Mouse (Mus musculus) lung, postnatal 4 days (tissue): ENCODE measurements around the gene Cln3.

Experiments
- DNase-seq, 2 experiments: peaks; one replicate each; pipeline ENCODE4 v3.0.0; 2021

Gene Cln3

DNA sequence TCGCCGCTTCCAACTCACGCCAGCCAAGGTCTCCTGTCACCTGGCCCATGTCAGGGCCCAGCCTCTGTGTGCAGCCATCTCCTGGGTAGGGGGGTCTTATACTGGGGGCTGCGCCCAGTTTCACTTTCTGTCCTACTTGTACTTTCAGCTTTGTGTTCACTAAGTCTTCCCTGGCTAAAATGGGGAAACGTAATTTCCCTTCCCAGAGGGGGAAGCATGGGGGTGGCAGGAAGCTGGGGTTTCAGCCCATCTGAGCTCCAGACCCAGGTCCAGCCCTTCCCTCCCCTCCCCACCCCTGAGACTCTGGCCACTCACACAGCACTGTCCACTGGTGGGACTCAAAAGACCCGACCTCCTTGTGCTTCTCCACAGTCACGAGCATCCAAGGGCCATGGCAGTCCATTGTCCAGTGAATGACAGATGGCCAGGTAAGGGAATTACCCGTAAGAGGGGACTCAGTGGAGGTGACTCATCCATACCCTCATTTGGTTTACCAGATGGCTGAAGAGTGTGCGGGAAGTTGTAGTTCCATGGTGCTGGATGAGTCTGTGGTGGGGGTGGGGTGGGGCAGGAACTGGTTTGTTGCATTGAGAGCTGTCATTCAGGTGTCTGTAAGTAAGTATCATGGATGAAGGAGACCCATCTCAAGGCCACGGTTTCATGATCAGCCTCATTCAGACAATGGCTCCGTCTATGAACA lies 9.4 kb upstream of the Cln3 start, which contains the start of gene Il27:
TSS of gene Il27 (minus strand) at position 80 of the 700 bp plus-strand sequence.
- no peak for DNase-seq

DNA sequence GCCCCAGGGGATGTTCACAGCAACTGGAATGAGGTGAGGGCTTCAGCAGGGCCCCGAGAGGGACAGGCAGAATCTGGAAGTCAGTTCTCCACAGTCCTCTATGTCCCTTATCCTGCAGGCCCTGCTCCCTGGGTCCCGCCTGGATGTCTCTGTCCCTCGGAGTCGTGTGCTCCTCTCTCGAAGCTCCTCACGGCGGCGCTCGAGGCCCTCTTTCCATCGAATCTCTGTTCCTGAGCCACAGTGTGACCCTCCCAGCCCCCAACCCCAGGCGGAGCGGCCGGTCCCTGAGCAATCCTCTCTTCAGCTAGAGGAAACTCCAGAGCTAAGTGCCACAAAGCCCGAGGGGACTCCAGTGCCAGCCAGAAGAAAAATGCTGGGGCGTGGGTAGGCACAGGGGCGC lies 2.2 kb upstream of the Cln3 start:
- DNase-seq: peak; percentile 85

DNA sequence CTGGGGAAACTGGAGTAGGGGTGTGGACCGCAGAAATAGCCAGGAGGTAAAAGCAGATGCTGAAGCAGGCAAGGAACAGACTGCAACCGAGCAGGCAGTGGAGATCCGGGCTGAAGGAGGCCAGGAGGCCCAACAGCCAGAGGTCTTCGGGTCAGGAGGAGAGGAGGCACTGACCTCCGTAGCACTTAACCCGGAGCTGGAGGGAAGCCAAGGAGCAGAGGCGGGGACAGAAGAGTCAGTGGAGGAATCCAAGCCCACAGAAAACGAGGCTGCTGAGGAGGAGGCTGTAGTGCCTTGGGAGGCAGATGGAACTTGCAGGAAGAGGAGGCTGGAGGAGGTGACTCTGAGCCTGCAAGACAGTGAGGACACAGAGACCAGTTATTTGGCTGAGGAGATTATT lies 1.2 kb upstream of the Cln3 start:
- DNase-seq: peak; percentile 52 to 71

DNA sequence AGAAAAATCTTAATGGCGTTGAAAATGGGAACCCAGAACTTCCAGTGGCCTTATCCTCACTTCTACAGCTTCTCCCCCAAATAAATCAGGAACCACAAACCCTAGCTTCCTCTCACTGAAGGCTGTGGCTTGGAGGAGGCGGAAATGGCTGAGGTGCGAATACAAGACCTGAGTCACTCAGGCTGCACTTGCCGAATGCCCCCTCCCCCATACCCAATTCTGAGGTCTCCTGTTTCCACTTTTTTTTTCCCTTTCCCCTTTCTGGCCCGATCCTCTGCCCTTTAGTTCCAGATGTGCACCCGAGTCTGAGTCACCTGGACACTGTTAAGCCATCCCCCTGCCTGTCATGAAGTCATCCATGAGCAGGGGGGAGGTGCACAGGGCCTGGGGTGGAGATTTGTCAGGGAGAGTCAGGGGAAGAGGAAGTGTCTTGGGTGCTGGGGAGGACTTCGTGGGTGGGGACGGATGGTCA lies 1.1 kb downstream of the Cln3 start, which contains the start of gene Apobr:
TSS of gene Apobr (plus strand) at position 437 of the 472 bp plus-strand sequence.
- peak; percentile 61 to 65 for DNase-seq

DNA sequence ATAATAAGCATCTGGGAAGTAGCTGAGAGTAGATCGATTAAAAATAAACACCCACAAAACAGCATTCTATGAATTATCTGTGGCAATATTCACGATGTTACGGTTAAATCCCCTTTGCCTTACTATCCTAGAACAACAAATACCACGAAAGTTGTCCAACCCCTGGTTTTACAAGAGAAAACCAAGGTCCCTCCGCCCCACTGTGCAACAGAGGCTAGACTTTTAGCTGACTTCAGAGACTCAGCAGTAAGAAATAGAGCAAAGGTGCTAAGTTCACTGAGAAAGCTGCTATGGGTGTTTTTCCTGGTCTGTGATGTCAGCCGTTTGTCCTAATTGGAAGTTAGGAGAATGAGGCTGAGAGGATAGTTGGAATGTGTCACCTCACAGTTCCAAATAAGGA lies 1.9 kb downstream of the Cln3 start:
- DNase-seq: no peak

DNA sequence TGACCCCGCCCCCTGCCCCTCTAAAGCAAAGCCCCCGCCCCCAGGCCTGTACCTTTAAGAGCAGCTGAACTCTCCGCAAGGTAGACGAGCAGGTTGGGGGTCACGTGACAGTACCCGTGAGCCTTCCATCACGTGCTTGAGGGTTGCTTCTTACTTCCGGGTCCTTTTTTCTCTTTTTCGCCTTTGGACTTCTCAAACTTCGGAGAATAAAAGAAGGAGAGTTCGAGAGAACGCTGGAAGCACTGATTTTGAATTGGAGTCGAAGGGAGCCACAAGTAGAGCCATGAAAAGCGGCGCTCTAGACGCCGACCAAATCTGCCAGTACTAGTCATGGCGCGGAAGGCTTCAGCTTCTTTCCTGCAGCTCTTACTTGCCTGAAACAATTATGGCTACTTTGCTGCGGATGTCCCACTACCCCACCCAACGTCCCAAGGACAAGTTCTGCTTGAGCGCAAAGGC lies 2.3 kb downstream of the Cln3 start:
- peak; percentile 87 to 89 for DNase-seq

DNA sequence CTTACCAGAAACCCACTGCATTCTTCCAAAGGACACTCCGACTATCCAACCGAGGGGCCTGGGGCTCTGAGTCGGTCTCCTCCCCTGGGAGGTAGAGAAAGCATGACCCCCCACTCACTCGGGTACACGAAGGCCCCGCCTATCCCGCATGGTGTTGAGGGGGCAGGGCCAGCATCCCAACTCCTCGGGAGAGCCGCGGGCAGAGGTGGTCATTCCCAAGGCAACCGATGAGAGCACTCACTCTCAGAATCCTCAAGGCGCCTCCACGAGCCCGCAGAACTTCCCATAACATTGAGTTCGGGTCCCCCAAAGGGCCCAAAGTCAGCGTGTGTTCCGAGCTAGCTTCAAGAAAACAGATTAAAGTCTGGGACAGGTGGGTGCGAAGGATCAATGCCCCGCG lies 2.9 kb downstream of the Cln3 start:
- DNase-seq: peak; percentile 49 to 55

DNA sequence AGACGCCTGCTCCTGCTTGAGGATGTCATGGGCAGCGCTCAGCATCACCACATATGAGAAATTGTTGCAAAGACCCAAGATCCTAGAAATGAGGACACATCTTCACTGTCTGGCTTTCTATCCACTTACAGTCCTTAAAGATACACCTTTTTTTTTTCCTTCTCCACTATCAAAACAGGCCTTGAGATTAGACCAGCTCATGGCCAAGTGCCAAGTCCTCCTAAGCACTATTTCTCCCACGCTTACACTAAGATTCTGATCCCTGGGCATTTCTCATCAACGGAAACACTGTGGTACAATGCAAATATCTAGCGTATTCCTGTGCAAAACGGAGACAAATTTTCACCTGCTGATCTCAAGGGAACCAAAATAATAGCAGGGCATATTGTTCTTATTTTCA lies 4.0 kb downstream of the Cln3 start:
- DNase-seq: no peak

DNA sequence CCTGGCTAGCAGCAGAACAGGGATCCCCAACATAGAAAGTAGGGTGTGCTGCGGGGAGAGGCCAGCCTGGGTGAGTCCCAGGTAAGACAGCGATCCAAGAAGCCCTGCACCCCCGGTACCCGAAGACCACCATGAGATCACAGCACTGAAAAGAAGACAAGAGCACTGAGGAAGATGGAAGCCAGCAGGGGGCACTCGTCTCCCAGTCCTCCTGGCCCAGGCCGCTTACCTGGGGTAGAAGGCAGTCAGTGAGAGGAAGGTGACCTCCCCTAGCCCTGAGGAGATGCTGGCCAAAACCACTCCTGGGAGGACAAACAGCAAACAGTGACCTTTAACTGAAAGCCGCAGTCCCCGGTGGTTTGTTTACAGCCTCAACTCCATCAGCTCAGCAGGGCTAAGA lies 6.4 kb downstream of the Cln3 start:
- DNase-seq: peak; percentile 46 to 59

DNA sequence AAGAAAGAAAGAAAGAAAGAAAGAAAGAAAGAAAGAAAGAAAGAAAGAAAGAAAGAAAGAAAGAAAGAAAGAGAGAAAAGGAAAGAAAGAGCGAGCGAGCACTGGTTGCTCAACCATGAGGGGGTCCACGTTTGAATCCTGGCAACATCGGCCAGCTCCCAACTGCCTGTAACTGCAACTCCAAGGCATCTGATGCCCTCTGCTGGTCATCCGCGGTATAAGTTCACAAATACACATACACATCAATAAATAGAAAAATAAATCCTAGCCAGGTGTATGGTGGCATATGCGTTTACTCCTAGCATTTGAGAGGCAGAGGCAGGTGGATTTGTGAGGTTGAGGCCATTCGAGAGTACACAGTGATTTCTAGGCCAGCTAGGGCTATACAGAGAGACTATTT lies 8.7 kb downstream of the Cln3 start:
- DNase-seq: peak in 1 of 2 experiments; percentile 70

DNA sequence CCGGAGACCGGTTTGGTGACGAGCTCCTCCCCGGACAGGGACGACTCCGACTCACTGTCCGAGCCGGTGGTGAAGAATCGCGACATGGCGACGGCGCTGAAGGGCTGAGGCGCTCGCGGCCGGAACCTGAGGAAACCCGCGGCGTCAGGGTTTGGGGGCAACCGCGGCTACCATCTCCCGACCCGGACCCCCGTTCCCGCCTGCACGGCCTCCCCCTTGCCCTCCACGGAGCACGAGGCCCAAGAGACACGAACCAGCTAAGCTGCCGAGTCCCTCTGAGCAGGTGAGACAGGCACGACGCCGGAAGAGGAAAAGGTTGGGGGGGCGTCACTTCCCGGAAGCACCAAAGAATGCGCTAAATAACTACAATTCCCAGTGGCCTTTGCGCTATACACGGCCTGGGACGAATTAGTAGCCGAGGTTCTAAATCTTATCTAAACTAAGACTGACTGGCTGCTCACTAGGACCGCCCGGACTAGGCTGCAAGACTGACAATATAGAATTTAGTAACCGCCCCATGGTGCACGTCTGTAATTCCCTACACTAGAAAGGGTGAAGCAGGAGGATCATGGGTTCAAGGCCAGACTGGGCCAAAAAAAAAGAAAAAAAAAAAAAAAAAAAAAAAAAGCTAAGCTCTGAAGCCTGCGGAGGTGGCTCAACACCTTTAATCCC lies 19.4 kb downstream of the Cln3 start, which contains the start of gene Eif3c:
TSS of gene Eif3c (minus strand) at position 318 of the 672 bp plus-strand sequence.
- DNase-seq: peak; percentile 87

DNA sequence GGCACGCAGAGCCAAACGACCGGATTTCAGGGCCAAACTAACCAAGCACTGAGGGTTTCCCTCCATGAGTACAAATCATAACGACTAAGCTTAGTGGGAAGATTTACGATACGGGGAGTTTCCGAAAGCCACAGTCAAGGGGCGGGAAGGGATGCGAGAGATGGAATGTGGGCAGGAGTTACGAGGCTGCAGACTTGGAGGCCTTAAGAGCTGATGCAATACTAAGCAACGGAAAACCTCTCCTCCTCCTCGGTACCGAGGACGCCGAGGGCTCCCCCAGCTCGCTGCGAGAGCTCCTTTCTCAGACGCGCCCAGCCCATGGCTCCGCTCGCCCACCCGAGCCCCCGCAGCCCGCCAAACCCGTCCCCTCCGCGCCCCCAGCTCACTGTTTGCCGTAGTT lies 19.9 kb downstream of the Cln3 start:
- DNase-seq: no peak

DNA sequence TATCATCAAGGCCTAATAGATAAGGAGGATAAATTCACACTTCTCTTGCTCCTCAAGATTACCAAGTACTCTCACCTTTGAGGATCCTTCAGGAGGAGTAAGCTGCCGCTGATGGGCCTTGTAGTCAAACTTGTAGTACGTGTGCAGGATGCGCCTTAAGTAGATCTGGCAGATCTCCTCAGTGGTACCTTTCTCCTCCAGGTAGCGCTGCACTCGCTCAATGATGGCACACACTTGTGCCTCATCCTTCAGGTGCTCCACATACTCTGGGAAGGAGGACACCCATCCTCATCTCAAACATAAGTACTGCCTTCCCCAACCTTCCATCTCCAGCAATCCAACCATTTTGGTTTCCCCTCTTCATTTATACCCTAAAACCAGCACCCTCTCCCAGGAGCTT lies 29.0 kb downstream of the Cln3 start:
- no peak for DNase-seq

DNA sequence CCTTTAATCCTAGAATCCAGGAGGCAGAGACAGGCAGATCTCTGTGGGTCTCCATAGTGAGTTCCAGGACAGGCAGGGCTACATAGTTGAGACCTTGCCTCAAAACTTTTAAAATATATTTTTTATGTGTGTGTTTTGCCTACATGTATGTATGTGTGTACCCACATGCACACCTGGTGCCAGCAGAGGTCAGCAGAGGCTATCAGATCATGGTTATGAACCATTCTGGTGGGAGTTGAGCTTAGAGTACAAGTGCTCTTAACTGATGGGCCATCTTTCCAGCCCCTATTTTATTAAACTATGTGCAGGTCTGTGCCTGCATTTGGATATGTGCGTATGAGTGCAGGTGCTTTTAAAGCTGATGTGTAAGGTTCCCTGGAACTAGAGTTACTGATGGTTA lies 30.8 kb downstream of the Cln3 start:
- no peak for DNase-seq

DNA sequence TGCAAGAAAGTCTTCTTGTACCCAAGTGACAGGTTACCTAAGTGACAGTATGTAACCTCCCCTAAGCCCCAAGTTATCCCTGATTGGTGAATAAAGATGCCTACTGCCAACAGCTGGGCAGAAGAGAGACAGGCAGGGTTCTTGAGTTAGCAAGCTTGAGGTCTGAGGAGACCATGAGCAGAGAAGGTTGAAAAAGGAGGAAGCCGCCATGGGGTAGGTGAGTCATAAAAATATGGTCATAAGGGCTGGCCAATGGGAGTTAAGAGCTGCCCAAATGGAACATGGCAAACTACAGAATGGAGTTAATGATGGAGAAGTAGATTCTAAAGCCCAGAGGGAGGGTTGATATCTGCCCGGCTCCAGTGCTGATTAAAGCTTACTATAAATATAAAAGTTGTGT lies 40.0 kb downstream of the Cln3 start:
- DNase-seq: no peak

DNA sequence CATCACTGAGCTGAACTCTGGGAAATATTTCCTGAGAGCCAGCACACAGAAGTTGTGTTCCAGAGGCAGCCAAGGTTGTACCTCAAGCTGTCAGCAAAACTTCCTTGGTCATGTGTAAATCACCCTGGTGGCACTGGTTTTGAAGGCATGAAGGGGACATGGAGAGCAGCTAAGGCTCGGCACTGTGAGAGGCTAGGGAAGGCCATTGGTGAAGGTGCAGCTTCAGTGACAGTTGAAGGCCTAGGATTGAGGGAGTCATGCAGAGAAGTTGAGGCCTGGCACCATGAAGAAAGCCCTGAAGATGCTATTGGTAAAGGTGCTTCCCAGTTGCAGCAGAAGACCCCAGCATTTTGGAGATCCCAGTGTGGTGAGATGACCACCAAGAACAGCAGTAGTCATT lies 44.0 kb downstream of the Cln3 start:
- DNase-seq: no peak

DNA sequence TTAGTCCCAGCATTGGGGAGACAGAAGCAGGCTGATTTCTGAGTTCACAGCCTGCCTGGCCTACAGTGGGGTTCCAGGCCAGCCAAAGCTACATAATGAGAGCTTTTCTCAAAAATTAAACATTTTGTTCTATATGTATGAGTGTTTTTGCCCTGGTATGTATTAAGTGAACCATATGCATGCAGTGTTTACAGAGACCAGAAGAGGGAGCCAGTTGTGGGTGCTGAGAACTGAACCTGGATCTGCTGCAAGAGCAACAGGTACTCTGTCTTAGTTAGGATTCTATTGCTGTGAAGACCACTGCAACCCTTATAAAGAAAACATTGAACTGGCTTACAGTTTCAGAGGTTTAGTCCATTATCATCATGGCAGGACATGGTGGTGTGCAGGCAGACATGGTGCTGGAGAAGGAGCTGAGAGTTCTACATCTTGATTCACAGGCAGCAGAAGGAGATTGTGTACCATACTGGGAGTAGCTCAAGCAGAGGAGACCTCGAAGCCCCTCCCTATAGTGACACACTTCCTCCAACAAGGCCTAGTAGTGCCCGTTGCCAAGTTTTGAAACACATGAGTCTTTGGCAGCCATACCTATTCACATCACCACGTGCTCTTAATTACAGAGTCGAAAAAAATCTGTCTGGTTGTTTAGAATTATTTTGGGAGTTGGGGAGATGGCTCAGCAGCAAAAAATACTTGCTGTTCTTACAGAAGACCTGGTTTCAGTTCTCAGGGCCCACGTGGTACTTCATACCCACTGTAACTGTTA lies 47.6 kb downstream of the Cln3 start:
- DNase-seq: peak in 1 of 2 experiments; percentile 19

DNA sequence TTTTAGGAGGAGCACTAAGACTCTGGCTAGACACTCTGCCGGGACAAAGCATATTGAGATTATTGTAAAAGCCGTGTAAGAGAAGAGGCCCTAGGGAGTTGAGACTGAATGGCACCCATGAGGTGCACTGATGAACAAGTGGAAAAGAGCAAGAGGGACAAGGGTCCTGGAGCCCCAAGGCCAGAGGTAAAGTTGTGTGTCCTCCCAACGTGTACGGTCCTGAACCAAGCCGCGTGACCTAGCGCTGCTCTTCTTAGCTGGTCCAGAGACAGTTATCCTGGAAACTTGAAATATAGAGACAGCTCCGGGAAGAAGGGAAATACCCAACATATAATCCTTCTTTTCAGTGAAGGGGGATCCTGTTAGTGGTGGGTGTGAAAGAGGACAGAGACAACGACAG lies 49.2 kb downstream of the Cln3 start:
- no peak for DNase-seq

DNA sequence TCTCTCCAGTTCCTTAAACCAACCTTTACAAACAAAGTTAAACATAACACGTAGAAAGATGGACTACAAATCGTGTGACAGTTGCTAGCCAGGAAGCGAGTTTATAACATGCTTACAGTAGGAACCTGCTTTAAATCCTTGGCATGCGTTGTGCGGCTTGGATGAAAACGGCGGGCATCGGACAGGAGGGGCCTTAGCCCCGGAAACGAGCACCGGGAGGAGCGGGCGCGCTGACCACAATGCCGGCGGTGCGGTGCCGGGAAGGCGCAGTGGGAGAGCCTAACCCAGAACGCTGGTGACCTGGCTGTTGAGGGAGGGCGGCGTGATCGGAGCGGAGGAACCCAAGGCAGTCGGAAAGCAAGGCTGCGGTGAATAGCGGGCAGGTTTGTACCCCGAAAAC lies 49.9 kb downstream of the Cln3 start:
- DNase-seq: peak in 1 of 2 experiments; percentile 14

DNA sequence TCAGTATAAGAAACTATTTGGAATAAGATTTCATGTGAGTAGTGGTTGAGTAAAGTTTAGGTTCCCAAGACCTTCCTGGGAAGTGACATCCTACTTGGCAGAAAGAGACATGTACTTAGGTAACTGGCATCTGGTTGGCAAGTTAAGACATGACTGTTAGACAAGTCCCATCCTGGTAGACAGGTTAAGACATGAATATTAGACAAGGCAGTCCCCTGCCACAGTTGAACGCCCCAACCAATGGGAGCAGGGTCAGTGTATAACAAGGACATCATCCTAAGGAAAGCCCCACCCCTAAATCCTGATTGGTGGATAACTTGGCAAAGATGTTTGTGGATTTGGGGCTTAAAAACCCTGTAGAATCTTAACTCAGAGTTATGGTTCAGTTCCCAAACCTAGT lies 52.2 kb downstream of the Cln3 start:
- DNase-seq: no peak

DNA sequence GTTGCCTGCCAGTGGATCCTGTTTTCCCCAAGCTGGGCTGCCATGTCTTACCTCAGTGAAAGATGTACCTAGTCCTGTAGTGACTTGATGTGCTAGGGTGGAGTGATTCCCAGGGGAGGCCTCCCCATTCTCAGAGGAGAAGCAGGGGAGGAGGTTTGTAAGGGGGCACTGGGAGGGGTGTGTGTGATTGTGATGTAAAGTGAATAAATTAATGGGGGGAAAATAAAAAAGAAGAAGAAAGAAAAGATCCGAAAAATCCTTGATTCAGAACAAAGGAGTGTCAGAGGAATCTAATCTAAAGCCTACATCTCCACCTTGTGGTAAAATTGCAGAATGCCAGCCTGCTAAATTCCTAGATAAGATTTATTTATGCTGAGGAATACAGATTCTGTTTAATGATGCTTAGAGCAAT lies 57.4 kb downstream of the Cln3 start:
- DNase-seq: no peak

DNA sequence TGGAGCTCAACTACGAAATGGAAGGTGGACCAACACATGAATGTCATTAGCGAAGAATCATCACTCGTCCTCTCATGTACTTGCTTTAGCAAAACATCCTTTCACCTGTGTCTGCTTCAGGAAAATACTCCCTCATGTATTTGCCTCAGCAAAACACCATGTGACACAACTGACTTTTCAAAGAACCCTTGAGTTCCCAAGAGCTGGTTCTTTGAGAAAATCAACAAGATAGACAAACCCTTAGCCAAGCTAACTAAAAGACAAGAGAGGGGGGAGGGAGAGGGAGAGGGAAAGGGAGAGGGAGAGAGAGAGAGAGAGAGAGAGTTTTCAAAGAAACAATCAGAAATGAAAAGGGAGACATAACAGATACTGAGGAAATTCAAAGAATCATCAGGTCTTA lies 62.3 kb downstream of the Cln3 start:
- DNase-seq: no peak
